Mouse (Mus musculus) liver, embryonic 14.5 days (tissue): ENCODE measurements at regions not wholly inside any gene's neighbourhood (a gene's known extent, or its start where the extent isn't known, plus 50 kb on each side); places are given as distances from the start of the nearest gene placed in this dataset.
"Not testable (repeated sequence)": the region's sequence is repeated elsewhere in the genome, so short reads cannot be mapped to it uniquely, and the experiment has no call there.

Experiments
- ATAC-seq: fragments of 200-750 bp; cut with Nextera tagmentation; 2 replicates; pipeline ENCODE4 v1.8.0; 2017; ENCODE audit warnings: moderate number of reproducible peaks, mild to moderate bottlenecking, moderate library complexity; ENCODE audit not compliant: insufficient read depth
- DNase-seq, 3 experiments: peaks; one replicate each; pipeline ENCODE4 v3.0.0-alpha.2; 2012 to 2013; ENCODE audit warnings: low read depth in 3 of 3, low spot score in 3 of 3
- H3K27ac ChIP-seq: fragments of 300-500 bp; sonication (generic); 2 replicates; pipeline ENCODE4 v1.5.1; 2014; ENCODE audit warnings: moderate library complexity, mild to moderate bottlenecking, control low read depth, inconsistent platforms
- H3K27me3 ChIP-seq: fragments of 300-500 bp; sonication (generic); 2 replicates; pipeline ENCODE4 v1.6.1; 2014; ENCODE audit warnings: mild to moderate bottlenecking, low read length, moderate library complexity; ENCODE audit not compliant: control insufficient read depth, insufficient read depth
- H3K36me3 ChIP-seq: fragments of 300-500 bp; sonication (generic); replicated peaks from 2 replicates; pipeline ENCODE4 v1.6.1; 2014; ENCODE audit warnings: low read depth; ENCODE audit not compliant: control insufficient read depth, insufficient read depth
- H3K4me1 ChIP-seq, 2 experiments: fragments of 200-500 bp in 1 of 2; fragments of 300-500 bp in 1 of 2; sonication (generic) in 1 of 2; replicated peaks; 2 replicates each; pipeline ENCODE4 v1.6.1; 2012 to 2014; ENCODE audit warnings: antibody characterized with exemption in 1 of 2, inconsistent platforms in 1 of 2, low read length in 1 of 2; ENCODE audit not compliant: control insufficient read depth in 2 of 2, insufficient read depth in 2 of 2
- H3K4me2 ChIP-seq: fragments of 300-500 bp; sonication (generic); 2 replicates; pipeline ENCODE4 v1.6.1; 2014; ENCODE audit warnings: low read depth, mild to moderate bottlenecking, control low read depth, moderate library complexity
- H3K4me3 ChIP-seq, 2 experiments: fragments of 200-500 bp in 1 of 2; fragments of 300-500 bp in 1 of 2; sonication (generic) in 1 of 2; 2 replicates each; pipeline ENCODE4 v1.5.1; 2012 to 2014; ENCODE audit warnings: low read depth in 2 of 2, low read length in 2 of 2, mild to moderate bottlenecking in 2 of 2, control low read depth in 1 of 2, inconsistent platforms in 1 of 2, moderate library complexity in 1 of 2; ENCODE audit not compliant: insufficient read depth in 1 of 2
- H3K9ac ChIP-seq: fragments of 300-500 bp; sonication (generic); replicated peaks from 2 replicates; pipeline ENCODE4 v1.6.1; 2014; ENCODE audit warnings: mild to moderate bottlenecking, control low read depth, moderate library complexity
- H3K9me3 ChIP-seq: fragments of 300-500 bp; sonication (generic); 2 replicates; pipeline ENCODE4 v1.6.1; 2016; ENCODE audit warnings: low read length, mixed read lengths; ENCODE audit not compliant: control insufficient read depth
- CTCF ChIP-seq: IDR thresholded peaks from 2 replicates; pipeline ENCODE4 v1.5.1; 2016; ENCODE audit warnings: antibody characterized with exemption, low read depth, control low read depth
- EP300 ChIP-seq: IDR thresholded peaks from 2 replicates; pipeline ENCODE4 v1.6.1; 2016; ENCODE audit warnings: antibody characterized with exemption, low read depth
- WGBS: fragments of 180-500 bp; shearing (Covaris S2); extraction: QIAGEN DNeasy Blood & Tissue Kit; methylation state at CpG from one replicate; pipeline ENCODE4 v1.1.7; 2014; ENCODE audit not compliant: insufficient replicate concordance; 5-methylcytosine and 5-hydroxymethylcytosine counted together

GRCm38 (mm10) chr1:145139267-145139651 lies 364.0 kb upstream of the Rgs18 start:
- Histone ChIP-seq H3K4me3 (no peak overlapping the region), H3K9ac (no peak overlapping the region), H3K4me2 (no peak overlapping the region), H3K27me3 (no peaks in the 10 kb centered on the region), H3K36me3 (no peaks in the 10 kb centered on the region), H3K27ac (no peak overlapping the region), H3K4me1 (peaks cover 0 to 5% of the 10 kb centered on the region in 2 experiments; a peak in 3 of 4 replicates), H3K9me3 (no peaks in the 10 kb centered on the region)
- ATAC-seq (no peak), DNase-seq (no peak)
- TF ChIP-seq CTCF (no peak), EP300 (no peak)

GRCm38 (mm10) chr1:145138452-145139266 lies 363.4 kb upstream of the Rgs18 start:
- WGBS = 6% methylated on average over 2 of the region's 2 CpGs
- Histone ChIP-seq H3K4me2 (no peak overlapping the region), H3K27ac (no peak overlapping the region), H3K27me3 (no peaks in the 10 kb centered on the region), H3K4me1 (peaks cover 0 to 5% of the 10 kb centered on the region in 2 experiments; a peak in 3 of 4 replicates), H3K36me3 (no peaks in the 10 kb centered on the region), H3K9me3 (no peaks in the 10 kb centered on the region), H3K9ac (no peak overlapping the region), H3K4me3 (no peak overlapping the region)
- TF ChIP-seq EP300 (peak; percentile 52), CTCF (no peak)
- ATAC-seq (peak; percentile 74), DNase-seq (peak; percentile 0 to 15 (median 1))

- Histone ChIP-seq H3K4me3 (no peak overlapping the region), H3K4me1 (no peaks in the 10 kb centered on the region), H3K27ac (no peak overlapping the region), H3K27me3 (no peaks in the 10 kb centered on the region), H3K36me3 (no peaks in the 10 kb centered on the region), H3K9me3 (no peaks in the 10 kb centered on the region), H3K9ac (no peak overlapping the region), H3K4me2 (no peak overlapping the region)
- WGBS = 57% methylated on average over 1 of the region's 1 CpGs
- ATAC-seq = no peak
- TF ChIP-seq EP300 = no peak
- no peak for TF ChIP-seq CTCF
- DNase-seq = no peak
Measured at GRCm38 (mm10) chr1:145131020-145131419, 355.8 kb upstream of the Rgs18 start.

- ATAC-seq = no peak
- H3K36me3 ChIP-seq = no peaks in the 10 kb centered on the region
- H3K9me3 ChIP-seq = no peaks in the 10 kb centered on the region
- no peaks in the 10 kb centered on the region for H3K27me3 ChIP-seq
- 66% methylated on average over 1 of the region's 1 CpGs for WGBS
- TF ChIP-seq EP300 = no peak
- no peak for TF ChIP-seq CTCF
- H3K9ac ChIP-seq = no peak overlapping the region
- no peak overlapping the region for H3K4me3 ChIP-seq
- H3K4me2 ChIP-seq = no peak overlapping the region
- H3K27ac ChIP-seq = no peak overlapping the region
- no peaks in the 10 kb centered on the region for H3K4me1 ChIP-seq
- DNase-seq = no peak
Measured at GRCm38 (mm10) chr1:145113171-145113570, 337.9 kb upstream of the Rgs18 start.

GRCm38 (mm10) chr1:145106771-145107170 lies 331.5 kb upstream of the Rgs18 start:
- H3K4me3 ChIP-seq, ATAC-seq, H3K27ac ChIP-seq, H3K9ac ChIP-seq, H3K4me2 ChIP-seq, H3K4me1 ChIP-seq, DNase-seq, H3K36me3 ChIP-seq, H3K9me3 ChIP-seq, H3K27me3 ChIP-seq: not testable (repeated sequence)
- whole genome bisulfite sequencing = 64% methylated on average over 4 of the region's 4 CpGs
